Mouse (Mus musculus): Measurements from ENCODE around the gene Zdhhc14.

DNA sequence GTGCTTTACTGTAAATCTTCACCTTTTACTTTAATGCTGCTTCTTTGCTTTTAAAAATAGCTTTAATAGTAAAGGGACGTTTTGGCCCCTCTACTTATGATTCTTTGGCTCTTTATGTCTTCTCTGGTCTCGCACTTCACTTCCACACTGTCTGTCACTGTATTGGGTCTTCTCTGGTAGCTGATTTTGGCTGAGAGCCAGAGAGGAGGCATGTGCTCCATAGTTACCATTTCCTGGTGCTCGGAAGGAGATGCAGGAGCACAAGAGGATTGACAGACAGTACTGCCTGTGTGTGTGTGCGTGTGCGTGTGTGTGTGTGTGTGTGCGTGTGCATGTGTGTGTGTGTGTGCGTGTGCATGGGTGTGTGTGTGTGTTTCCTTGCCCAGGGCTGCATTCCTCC, 14.2 kb downstream of the Zdhhc14 start:
- TF ChIP-seq TAL1 (IDR thresholded peaks at IDR 0.05; ENCODE audit: low read length) (no peak), GATA1 (IDR thresholded peaks at IDR 0.05; ENCODE audit: low read length) (no peak)
